Mouse (Mus musculus) stomach, postnatal 0 days (tissue): Measurements from ENCODE around the gene Elp4.

Experiments used
- CTCF ChIP-seq: IDR thresholded peaks from 2 replicates; pipeline ENCODE4 v1.5.1; 2016; ENCODE audit warnings: antibody characterized with exemption, low read depth, mild to moderate bottlenecking, moderate library complexity
- EP300 ChIP-seq: optimal IDR thresholded peaks from 2 replicates; pipeline ENCODE3; 2016; ENCODE audit warnings: antibody characterized with exemption

- TF ChIP-seq CTCF = no peak
- no peak for TF ChIP-seq EP300
Measured at GRCm38 (mm10) chr2:105697741-105698140, 206.6 kb downstream of the Elp4 start.
